Mouse (Mus musculus): ENCODE measurements around the gene Slc43a3.
"Not testable (repeated sequence)": the region's sequence is repeated elsewhere in the genome, so short reads cannot be mapped to it uniquely, and the experiment has no call there.

Gene Slc43a3

DNA sequence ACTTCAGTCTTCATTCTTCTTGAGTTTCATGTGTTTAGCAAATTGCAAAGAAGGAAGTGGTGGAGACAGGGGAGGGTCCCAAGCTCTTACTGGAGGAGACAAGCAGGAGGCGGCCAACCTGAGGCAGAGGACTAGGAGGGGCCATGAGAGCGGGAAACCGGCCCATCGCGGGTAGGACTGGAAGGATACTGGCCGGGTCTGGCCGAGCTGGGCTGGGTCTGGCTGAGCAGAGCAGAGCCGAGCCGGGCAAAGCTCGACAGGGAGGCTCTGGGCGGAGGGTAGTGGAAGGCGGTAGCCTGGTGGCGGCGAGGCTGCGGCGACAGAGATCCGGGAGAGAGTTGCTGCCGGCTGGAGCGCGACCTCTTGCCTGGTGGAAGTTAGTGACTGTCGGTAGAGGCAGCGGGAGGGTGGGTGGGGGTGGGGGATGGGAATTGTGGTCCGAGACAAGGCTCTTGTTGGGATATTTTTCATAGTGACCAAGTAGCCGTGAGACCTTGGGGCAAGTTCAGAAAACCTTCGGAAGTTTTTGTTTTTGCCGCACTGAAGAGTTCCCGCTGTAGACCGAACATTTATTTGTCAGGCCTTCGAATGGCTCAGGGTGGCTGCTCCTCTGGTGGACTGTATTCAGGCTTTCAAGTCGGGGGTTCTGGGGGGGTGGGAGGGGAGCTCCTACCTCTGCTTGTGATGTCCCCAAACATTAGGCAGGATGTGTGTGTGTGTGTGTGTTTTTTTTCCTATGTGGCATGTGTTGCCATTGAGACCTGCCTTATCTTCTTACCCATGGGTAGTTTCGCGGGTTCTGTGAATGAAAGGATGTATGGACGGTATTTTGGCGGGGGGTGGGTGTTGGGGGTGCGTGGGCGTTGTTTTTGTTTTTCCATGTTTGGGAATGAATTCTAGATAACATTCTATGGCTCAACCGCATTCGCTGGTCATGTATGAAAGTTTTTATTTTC lies at the start of gene Slc43a3:
Gene Slc43a3, plus strand, starts transcription at position 106 of the 956 bp plus-strand sequence.
- peak; percentile 67 for DNase-seq (ENCODE audit: low read depth, low spot score)

DNA sequence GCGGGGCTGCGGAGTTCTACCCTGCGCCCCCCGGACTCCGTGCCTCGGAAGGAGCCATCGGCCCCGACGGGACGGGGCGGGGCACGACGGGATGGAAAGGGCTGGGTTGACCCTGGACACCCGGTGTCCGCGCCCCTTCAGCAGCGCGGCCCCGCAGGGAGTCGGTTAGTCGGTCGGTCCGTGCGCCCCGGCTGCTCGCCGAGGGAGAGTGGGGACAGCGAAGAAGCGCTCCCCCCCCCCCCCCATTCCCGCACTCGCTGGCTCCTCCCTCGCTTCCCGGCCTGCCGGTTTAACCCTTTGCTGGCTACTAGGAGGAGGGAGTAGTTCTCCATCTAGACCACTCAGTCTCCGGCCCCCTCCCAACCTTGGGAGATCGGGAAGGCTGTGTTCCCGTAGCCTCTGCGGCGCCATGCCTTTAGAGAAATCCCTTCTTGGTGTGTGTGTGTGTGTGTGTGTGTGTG lies 49.5 kb upstream of the Slc43a3 start:
- DNase-seq (ENCODE audit: low read depth, low spot score), result no peak

DNA sequence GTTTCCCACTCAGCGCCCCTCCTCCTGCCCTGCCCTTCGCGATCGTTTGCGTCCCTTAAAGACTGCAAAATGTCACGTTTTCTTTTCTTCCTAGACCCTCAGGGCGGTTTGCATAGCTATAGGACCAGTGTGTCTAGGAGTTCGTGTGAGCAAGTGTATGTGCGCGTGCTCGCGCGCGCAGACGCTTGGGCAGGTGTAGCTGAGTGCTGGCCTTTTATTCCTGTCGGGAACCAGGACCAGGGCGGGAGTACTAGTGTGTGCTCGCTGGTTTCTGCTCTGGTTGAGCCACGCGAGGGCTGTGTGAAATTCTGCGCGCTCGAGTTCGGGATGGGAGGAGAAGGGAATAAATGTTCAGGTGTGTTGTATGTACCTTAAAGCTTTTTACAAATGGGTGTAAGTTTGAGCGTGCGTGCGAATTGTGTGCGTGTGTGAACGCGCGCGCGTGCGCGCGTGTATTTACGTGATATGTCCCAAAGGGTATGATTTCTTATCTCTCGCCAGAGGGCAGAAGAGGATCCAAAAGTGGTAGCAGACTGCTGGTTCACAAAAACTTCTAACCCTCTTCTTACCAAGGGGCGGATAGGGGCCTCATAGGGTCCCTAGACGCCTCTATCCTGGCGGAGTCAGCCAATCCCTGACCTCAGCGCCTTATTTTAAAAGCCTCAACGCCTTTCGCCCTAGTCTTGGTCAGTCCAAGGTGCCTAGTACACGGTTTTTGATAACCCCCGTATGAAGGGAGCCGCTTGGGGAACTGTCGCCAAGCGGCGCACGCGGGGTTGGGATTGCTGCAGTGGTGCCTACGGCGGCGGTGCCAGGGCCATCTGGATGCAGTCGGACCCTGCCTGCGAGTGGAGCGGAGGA lies 48.7 kb upstream of the Slc43a3 start:
- no peak for DNase-seq (ENCODE audit: low read depth, low spot score)

DNA sequence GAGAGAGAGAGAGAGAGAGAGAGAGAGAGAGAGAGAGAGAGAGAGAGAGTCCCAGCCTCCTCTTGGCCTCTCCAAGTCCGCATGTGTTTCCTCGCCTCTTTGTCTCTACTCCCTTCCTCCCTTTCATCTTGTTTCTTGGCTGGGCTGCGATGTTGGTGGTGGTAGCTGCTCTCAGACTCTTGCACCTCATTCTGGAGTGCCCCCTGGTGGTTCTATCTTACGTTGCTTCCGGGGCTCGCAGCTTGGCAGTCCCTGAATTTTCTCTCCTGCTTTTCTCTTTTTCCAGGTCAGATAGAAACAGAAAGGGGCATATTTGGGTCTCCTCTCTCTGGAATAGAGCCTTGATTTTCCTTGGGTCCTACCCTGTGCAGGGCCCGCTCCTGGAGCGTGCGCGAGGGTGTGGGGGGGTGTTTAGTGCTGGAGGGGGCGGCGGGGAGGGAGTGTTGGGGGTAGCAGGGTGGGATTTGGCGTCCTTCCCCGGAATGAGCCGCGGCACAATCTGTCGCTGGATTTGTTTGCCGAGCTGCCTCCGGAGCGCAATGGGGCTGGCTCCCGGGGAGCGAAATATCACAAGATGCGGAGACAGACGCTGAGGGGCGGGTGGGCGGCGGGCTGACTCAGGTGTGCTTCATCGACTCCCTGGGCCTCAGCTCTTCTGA lies 47.6 kb upstream of the Slc43a3 start:
- no peak for DNase-seq (ENCODE audit: low read depth, low spot score)

DNA sequence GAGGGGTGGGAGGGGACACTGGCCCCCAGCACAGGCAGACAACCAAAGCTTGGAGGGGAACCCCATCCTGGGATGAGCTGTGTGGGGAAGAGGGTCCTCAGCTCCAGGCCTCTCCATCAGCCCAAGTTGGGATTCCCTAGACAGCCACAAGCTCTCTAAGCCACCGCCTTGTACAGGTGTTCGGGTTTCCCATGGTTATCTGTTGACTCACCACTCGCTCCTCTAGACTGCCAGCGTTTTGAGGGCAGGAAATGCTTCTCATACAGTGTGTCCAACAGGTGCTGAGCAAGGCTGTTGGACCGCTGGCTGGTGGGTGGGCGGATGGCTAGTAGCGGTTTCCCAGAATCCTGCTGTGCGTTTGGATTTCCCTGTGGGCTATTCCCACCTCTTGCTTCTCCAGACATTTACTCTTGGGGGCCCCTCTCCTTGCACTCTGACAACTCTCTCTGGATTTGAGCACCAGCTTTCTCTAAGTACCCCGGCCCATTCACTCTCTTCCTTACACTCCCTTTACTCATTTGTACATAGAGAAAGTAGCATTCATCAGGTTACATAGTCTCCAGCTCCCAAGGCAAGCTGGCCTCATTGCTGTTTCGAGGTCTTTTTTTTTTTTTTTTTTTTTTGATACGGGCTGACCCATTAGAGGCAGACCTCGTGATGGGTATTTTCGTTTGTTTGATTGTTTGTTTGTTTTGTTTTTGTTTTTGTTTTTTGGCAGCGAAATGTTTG lies 46.9 kb upstream of the Slc43a3 start:
- no peak for DNase-seq (ENCODE audit: low read depth, low spot score)

DNA sequence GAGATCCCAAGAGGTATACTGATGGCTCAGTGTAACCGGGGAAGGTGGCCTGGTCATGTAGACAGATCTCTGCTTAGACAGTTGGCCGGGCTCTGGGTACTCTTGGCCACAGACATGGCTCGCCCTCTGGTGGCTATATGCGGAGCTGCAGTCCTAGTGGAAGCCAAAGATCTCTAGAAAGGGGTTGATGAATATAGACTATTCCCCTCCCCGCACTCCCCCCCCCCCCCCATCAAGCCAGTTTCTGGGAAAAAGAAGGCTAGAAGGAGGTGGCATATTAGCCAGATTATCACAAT lies 46.4 kb upstream of the Slc43a3 start:
- DNase-seq (ENCODE audit: low read depth, low spot score), result peak; percentile 56

DNA sequence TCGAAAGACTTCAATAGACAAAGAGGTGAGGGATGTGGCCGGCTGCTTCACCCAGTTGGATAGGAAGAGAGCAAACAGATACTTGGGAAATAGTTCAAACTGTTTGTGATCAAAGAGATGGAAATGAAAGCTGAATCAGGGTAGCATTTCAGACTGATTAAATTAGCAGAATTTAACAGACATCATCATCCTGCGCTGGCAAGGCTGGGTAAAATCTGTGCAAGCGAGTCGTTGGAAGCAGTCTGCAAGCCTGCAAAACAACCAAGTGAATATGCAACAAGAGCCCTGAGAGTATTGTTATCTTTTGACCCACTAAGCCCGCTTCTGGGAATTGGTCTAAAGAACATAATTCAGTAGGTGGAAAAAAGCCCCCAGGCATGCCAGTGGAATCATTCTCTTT lies 43.0 kb upstream of the Slc43a3 start:
- DNase-seq (ENCODE audit: low read depth, low spot score), result no peak

DNA sequence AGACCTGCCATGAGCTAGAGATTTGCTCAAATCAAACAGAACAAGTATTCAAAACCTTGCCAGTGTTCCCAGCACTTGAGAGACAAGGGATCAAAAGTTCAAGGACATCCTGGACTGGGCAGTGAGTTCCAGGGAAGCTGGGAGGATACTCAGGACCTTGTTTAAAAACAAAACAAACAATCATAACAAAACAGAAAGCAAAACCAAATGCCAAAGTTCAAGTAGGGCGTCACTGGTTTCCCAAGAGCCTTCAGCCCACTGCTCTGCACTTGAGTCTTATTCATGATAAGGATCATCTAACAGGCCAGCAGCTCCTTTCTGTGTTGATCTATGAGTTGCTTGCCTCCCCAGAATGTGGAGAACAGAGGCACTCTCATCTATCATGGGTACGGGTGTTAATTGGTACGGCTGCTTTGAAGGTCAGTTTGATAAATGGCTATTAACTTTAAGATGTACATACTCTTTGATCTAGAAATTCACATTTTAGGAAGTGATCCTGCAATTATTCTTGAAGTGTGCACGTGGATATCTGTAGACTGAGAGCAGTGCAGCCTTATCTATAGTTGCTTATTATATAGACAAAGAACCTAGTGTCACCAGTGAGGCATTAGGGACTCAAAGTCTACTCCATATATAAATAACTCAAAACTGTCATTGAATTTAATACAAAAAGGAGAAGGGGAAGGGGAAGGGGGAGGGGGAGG lies 40.7 kb upstream of the Slc43a3 start:
- DNase-seq (ENCODE audit: low read depth, low spot score), result no peak

DNA sequence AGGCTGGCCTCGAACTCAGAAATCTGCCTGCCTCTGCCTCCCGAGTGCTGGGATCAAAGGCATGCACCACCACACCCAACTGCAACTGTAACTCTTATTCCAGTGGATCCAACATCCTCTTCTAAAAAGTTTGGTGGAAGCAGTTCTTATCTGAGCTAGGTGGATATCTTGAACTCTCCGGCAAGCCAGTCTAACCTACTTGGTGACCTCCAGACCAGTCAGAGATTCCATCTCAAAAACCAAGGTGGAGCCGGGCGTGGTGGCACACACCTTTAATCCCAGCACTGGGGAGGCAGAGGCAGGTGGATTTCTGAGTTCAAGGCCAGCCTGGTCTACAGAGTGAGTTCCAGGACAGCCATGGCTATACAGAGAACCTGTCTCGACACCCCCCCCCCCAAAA lies 39.7 kb upstream of the Slc43a3 start:
- DNase-seq (ENCODE audit: low read depth, low spot score), result not testable (repeated sequence)

DNA sequence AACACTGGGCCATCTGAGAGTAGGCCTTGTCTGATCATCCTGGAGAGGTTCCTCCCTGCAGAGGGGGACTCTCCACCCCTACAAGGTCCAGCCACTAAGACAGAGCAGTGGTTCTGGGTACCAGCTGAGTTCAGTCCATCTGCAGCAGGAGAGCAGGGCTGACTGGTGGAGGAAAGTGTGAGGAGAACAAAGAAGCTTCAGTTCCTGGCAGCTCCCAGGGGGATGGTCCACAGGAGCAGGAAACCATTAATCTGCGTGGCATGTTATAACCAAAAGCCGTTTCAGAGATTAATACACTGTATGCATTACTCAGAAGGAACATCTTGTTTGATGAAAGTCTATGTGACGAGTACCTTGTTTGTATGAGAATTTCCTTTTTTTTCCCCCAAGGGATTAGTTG lies 23.7 kb upstream of the Slc43a3 start:
- DNase-seq (ENCODE audit: low read depth, low spot score), result no peak

DNA sequence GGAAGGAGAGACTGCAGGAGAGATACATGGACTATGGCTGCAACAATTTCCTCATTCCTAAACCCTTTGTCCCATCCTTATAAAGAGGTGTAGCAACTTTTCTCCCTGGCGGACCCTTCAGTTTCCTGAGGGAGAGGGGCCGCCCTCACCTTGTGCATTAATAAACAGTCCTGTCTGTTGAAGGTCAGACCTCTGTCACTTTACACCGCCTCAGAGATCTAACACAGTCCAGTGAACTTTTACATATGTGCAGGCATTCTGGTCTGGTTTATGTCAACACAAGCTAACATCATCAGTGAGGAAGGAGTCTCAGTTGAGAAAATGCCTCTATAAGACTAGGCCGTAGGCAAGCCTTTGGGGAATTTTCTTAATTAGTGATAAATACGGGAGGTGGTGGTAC lies 22.5 kb upstream of the Slc43a3 start:
- DNase-seq (ENCODE audit: low read depth, low spot score), result no peak

DNA sequence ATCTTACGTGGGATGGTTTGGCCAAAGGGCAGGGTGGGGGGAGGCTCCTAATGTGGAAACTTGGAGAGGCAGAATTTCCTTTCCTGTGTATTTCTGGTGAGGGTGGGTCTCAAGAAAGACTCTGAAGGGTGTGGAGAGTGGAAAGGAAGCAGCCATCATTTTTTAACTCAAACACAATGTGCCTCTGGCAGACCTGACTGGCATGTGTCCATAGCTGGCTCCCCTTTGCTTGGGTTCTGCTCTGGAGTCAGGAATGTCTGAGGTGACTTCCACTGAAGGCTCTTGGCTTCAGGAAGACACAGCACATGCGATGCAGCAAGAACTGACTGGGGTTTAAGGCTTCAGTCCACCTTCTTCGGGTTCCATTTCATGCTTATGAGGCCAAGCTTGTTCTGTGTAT lies 21.0 kb upstream of the Slc43a3 start:
- no peak for DNase-seq (ENCODE audit: low read depth, low spot score)

DNA sequence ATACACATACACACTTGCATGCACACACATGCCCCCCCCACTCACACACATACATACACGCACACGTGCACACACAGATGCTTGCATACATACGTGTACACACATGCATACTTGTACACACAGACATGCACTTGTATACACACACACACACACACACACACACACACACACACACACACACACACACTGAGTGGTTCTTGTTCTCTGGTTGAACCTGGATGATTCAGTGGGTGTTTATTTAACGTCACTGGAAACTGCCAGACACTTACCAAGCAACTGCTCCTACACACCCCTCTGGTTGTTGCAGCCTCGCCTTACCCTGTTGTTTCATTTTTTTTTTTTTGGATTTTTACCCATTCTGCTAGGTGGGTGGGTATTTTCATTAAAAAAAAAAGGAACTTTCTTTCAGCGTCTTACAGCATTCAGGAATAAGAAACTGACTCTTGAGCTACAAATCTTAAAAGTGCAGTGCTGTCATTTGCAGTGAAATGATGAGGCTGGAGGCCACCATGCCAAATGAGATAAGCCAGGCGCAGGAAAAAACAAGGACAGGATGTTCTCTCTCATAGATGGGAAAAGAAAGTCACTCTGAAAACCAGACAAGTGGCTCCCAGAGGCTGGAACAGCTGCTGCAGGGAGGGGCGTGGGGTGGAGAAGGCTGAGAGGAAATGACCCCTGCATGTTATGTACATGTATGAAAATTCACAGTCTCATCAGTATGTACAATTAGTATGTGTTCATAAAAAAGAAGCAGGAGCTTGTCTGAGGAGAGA lies 19.6 kb upstream of the Slc43a3 start:
- DNase-seq (ENCODE audit: low read depth, low spot score), result no peak

DNA sequence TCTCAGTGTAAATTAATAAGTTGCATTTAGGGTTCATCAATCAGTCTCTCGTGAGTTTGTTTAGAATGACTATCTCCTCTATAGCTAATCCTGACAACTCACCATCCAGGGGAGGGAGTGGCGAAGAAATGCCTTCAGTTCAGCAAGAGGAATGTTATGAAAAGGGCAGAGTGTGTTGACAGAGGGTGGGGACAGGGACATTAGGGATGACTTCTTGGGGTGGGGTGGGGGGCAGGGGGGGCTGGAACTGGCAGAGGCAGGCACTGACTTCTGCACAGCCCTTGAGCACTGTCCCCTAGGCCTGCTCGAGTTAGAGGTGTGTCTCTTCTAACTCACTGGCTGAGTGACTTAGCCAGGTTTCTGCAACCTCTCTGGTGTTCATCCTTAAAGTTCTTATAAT lies 18.2 kb upstream of the Slc43a3 start:
- DNase-seq (ENCODE audit: low read depth, low spot score), result no peak

DNA sequence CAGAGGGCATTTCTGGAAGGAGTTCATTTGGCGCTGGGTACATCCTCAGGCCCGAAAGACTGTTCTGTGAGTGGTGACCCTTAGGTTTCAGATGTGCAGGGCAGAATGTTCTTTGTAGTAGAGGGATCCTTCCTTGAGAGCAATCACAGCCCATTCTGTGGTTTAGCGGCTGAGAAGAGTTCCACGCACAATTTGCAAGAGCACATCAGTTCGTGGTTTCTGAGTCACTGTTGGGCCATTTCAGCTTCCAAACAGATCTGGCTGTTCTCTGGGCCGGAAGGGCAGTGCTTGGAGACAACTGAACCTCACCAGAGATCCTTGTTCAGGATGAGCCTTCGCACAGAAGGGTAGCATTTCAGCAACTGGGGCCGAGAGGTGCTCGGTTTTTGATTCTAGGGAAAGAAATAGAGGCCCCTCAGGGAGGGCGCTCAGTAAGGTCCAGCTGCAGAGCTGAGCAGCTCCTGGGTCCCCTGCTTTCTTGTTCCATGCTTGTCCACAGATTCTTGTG lies 16.7 kb upstream of the Slc43a3 start:
- DNase-seq (ENCODE audit: low read depth, low spot score), result no peak

DNA sequence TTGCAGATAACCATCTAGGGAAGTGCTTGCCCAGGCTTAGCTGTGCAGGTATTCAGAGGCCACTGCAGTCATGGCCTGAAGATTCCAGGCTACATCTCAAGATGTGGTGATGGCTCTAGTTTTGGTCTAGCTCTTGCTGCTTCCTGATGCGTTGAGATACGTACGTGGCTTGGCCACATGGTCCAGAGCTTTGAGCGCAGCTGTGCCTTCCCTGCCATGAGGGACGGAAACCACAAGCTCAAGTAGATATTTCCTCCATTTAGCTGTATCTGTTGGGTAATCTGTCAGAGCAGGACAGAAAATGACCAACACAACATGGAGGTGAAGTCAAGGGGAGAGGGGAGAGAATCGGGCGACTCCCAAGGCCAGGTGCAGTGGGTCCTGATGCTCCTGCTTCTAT lies 6.2 kb upstream of the Slc43a3 start:
- DNase-seq (ENCODE audit: low read depth, low spot score), result no peak

DNA sequence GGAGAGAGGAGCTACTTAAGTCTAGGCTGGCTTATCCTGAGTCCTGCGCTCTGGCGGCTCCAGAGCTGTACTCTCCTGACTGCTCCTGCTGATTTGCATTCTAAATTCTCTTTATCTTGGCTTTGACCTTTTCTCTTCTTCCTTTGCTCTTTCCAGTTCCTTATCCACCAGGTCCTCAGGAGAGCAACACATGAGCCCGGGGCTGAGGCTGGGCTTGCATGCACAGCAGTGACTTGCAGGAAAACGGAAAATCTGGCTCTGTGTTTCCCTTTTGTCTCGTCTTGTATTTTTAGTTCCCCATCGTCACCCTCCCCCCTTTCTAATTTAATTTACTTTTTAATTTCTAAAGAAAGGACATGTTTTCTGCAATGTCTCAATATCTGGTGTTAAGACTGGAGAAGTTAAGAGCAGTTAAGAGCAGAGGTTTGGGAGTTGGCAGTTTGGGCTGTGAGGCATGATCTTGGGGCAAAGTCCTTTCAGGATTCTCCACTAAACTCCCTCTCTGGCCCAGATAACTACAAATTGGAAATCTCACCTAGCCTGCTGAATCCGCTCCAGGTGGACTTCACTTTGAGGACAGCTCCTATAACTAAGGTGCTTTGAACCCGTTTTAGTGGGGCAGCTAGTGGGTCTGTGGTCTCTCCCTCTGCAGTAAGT lies 2.3 kb upstream of the Slc43a3 start:
- no peak for DNase-seq (ENCODE audit: low read depth, low spot score)

DNA sequence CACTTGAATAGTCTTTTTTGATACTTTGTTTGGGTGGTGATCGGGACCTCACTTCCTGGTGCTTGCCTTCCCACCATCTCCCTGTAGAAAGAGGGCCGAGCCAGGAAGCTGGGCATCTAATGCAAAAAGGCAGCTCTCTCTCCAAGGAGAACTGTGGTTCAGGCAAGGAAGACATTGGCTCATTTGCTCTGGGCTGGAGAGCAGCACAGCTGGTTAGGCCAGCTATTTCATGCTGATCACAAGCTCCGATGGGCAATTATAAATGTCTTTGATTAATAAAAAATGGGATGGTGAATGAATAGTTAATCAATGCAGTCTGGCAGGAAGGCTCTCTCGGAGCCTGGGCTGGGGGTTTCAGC lies 1.8 kb upstream of the Slc43a3 start:
- no peak for DNase-seq (ENCODE audit: low read depth, low spot score)

DNA sequence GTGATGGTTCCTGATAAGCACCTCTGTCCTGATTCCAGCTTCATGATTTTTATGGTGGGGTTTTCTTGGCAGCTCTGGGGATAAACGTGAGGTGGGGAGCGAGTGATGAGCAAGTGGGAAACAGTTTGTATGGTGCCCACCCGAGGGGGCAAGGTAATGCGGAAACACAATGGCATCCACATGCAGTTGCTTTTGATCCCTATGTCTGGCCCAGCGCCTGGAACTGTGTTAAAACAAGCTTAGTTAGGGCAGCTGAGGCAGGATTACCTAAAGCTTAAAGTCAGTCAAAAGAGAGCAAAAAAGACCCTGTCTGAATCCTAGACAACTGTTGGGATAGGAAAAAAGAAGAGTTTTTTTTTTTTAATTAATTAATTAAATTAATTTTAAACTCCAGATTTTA lies 1.3 kb upstream of the Slc43a3 start:
- no peak for DNase-seq (ENCODE audit: low read depth, low spot score)
